Mouse (Mus musculus) retina, postnatal 1 day (tissue): ENCODE data around the gene Ppip5k1.

Experiments used
- DNase-seq: peaks from one replicate; pipeline ENCODE4 v3.0.0-alpha.2; 2012

The Ppip5k1 gene

GRCm38 (mm10) chr2:121297701-121298100 lies 57.5 kb downstream of the Ppip5k1 start:
- peak; percentile 17 for DNase-seq

- peak; percentile 42 for DNase-seq
These were observed 58.4 kb downstream of the Ppip5k1 start for GRCm38 (mm10) chr2:121296754-121297231.

- peak; percentile 69 for DNase-seq
These were observed 59.3 kb downstream of the Ppip5k1 start for GRCm38 (mm10) chr2:121295608-121296571.

DNA sequence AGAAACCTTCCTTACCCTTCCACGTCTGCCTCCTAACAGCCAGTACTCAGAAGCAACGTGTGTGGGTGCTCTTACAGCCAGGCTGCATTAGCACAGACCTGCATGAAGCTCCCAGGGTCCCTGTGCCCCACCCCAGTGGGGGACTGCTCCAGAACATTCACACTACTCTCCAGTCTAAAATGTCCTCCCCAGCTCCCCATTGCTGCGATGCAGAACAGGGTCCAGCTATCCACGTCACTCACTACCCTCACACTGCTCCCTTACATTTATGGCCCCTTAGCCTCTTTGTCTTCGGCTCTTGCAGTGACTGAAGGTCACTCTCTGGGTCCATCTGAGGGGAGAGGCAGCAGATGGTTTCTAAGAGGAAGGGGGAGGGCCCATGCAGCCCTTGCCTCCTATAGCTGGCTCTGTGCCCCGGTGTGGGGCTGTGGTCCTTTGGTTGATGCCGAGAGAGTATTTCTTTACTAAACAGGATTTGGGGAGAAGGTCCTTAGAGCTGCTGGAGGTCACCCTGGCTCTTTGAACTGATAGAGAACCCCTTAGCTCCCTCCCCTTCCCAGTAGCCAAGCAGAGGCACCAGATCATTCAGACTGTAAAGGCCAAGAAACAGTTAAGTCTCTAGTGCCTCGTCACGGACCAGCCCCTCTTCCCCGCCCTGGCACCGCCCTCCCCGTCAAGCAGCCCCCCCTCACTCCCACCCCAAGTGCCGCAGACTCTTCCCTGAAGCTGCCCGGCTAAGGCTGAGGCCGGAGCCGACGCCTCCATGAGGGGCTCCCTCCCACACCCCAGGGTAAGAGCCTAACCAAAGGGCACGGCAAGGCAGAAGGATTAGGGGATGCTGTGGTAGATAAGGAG lies 60.2 kb downstream of the Ppip5k1 start:
- DNase-seq = peak; percentile 81

GRCm38 (mm10) chr2:121294182-121294581 lies 61.0 kb downstream of the Ppip5k1 start:
- no peak for DNase-seq

DNA sequence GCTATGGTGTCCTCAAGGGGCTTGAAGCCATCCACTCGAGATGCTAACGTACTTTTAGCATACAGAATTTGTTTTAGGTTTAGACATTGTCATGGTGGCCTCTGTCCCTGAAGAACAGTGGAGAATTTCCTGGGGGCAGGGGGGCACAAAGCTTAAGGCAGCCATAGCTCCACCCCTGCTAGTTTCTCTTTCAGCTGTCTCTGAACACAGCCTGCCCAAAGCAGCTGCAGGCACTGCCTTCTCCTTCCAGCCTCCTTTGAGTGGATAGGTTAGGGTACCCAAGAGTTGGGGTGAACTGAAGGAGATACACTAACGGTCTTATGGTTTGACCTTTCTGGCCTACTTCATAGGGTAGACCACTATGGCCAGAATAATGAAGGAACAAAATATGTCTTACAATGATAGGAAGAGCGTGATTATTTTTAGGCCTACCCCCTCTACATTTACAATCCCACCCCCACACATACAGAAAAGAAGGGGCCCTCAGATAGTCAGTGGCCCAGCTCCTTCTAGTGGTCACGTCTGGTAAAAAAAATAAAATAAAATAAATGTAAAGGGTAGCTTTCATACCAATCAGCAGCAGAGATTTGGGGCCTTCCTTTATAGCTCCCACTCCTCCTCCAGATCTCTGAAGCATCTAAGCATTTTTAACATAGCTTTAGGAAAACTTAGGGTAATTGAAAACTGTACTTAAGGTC lies 62.7 kb downstream of the Ppip5k1 start:
- no peak for DNase-seq

DNA sequence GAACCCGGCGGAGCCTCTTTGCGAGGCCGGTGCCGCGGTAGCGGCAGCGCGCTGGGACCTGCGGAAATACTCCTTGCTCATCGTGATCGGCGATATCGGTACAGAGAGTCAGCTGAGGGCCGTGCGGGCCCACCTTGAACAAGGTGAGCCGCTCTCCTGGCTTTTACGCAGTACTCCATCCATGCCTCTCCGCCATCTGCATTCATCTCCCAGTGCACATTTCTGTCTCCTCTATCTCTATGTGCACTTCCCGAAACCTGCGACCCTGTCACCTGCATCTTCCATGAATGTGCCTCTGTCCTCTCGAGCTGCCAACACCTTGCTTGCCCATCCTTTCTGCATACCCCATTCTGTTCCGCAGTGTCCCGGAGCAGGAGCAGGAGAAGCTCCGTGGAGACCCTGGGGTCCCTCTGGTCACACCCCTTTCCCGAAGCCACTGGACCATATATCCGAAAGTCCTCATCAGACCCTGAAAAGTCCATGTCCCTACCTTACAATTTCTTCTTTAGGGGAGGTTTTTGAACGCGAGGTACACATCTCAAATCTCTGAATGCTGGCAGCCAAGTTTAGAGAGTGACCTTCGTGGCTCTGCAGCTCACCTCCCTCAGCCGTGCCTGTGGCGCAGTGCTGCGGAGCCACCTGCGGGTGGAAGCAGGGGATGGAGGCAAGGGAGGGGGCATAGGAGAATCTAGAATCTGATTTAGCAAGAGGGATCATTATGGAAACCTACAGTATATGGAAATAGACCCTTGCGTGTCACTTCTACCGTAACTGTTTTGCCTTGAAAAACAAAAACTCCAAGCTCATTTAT lies 65.3 kb downstream of the Ppip5k1 start:
- no peak for DNase-seq

DNA sequence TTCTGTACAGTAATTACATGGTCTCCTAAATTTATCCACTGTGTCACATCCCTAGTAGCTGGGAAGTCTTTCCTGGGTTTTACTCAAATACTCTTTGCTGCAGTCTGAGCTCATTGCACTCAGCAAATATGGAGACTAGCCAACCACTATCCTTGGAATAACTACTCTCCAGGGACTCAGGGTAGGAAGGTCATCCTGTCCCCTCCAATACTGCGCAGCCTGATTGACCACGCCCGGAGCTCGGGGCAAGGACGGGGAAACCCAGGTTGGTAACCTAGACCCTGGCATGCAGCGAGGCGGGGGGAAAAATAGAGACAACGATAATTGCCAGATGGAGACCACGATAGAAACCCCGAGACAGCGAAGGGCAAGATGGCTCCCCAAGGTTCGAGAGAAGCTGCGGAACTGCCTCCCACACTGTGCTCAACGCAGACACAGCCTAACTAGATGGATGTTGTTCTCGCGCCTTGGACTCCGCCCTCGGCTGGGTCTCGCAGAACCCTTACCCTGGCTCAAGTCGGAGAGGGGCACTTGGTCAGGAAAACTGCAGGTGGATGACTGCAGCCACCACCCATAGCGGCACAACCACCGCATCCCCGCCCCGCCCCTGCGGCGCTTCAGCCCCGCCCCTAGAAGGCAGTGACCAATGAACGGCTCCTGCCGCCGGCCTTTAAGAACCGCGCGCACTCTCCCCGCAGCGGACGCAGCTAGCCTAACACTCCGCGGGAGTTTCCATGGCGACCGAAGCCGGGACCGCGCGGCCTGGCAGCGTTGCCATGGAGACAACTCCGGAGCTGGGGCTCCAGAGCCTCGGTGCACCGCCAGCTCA lies 66.1 kb downstream of the Ppip5k1 start, which contains the start of gene Map1a:
Map1a (plus strand) TSS at position 700 of the 829 bp plus-strand sequence.
- DNase-seq = peak; percentile 99

DNA sequence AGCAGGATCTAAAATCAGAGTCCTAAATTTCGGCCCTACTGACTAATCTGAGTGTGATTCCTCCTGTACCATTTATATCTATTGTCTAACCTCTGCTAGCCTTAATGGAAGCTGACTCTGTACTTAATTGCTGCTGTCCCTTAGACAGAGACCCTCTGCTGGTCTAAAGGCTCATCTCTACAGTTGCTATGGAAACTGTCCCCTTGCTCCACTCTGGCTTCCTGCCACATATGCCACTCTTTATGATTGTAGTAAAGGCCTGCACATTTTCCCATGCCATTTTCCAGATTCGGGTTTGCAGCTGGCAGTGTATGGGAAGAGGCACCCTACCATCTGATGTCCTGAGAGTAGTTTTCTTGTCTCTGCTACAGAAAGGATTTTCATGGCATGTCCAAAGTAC lies 67.3 kb downstream of the Ppip5k1 start:
- DNase-seq = peak; percentile 63

- DNase-seq = peak; percentile 78
These were observed 83.2 kb downstream of the Ppip5k1 start for GRCm38 (mm10) chr2:121271928-121272516.

GRCm38 (mm10) chr2:121271236-121271927 lies 83.8 kb downstream of the Ppip5k1 start, which contains the start of gene Trp53bp1:
Gene Trp53bp1 (minus strand): TSS chr2:121271407.
- DNase-seq = peak; percentile 98

GRCm38 (mm10) chr2:121270521-121271235 lies 84.5 kb downstream of the Ppip5k1 start:
- DNase-seq = no peak

DNA sequence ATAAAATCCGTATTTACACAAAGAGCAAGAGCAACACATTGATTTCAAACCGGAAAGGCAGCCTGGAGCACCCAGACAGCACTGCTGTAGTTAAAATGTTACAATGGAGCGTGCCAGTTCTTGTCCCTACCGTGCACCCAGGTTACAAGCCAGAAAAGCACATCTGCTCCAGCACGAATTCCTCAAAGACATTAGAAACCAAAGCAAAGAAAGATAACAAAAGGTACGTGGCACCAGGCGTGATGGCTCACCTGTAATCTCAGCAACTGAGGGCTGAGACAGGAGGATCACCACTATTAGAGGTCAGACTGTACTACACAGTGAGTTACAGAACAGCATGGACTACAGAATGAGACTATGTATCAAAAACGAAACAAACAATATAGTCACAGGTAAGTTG lies 86.8 kb downstream of the Ppip5k1 start:
- DNase-seq = no peak
